Mouse (Mus musculus): ENCODE data around the gene Ak3.
A peak's percentile ranks its signal among the peaks of the same experiment; 100 is the strongest.
"Not testable (repeated sequence)": the region's sequence is repeated elsewhere in the genome, so short reads cannot be mapped to it uniquely, and the experiment has no call there.

The Ak3 gene

DNA sequence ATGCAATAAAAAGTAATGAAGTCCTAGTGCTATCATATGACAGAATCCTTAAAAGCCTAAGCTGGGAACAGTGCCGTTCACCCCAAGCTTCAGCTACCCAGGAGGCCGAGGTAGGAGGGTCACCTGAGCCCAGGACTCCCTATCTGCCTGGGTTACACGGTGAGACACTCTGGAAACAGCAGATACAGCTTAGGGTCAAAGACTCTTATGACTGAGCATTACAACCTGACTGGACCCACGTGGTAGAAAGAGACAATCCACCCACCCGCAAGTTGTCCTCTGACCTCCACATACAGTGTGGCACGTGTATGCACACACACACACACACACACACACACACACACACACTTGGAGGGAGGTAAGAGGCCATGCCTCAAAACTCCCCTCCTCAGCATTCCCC lies 5.6 kb downstream of the Ak3 start:
- DNase-seq: no peak

DNA sequence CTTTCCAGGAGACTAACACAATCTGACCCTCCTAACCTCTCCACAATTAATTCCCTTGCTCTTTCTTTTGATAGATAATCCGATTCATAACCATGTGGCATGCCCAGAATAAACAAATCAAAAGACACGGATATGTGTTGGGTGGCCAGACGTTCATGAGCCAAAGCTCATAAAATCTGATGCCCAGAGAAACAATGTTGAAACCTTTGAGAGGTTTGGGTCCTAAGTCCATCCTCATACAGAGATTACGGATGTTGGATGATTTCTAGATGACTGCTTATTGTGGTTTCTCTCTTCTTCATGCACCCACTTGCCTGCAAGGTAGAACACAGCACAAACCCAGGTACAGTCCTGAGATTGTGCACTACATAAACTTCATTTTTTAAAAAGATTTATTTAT lies 7.6 kb downstream of the Ak3 start:
- DNase-seq: no peak

- no peak for DNase-seq
Measured at GRCm38 (mm10) chr19:29039334-29039733, 8.4 kb downstream of the Ak3 start.

GRCm38 (mm10) chr19:29037541-29037940 lies 10.2 kb downstream of the Ak3 start:
- DNase-seq: no peak

GRCm38 (mm10) chr19:29037026-29037425 lies 10.7 kb downstream of the Ak3 start:
- no peak for DNase-seq

DNA sequence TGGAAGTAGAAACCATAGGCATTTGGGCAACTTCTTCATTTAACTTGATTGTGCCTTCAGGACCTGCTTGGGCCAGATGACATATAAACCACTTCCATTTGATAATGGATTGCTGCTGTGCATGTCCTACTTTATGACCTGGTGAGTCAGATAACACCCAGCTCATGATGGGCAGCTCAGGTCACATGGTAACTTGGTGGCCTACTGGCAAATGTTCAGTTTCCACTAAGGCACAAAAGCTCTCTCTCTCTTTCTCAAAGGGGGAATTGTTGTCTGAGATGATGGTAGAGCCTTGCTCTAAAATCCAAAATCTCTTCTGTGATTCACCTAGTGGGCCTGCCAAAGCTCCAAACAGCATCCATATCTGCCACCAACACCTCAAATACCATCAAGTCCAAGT lies 15.1 kb downstream of the Ak3 start:
- DNase-seq: no peak

GRCm38 (mm10) chr19:29031788-29032187 lies 16.0 kb downstream of the Ak3 start:
- DNase-seq: no peak

GRCm38 (mm10) chr19:29024391-29024947 lies 23.3 kb downstream of the Ak3 start:
- DNase-seq: peak in 1 of 2 experiments; percentile 49

- no peak for DNase-seq
Measured at GRCm38 (mm10) chr19:29021754-29022345, 25.9 kb downstream of the Ak3 start.

DNA sequence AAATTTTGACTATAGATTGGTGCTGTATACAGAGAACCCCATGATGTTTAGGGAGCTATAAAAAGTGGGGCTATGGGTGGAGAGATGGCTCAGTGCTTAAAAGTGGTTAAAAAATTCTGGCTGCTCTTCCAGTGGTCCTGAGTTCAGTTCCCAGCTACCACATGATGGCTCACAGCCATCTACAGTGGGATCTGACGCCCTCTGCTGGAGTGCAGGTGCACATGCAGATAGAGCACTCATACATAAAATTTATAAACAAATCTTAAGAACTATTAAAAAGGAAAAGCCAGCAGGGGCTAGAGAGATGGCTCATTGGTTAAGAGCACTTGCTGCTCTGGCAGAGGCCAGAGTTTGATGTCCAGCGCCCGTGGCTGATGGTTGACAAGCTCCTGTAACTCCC lies 28.1 kb downstream of the Ak3 start:
- no peak for DNase-seq

- no peak for DNase-seq
Measured at GRCm38 (mm10) chr19:29016786-29017185, 31.0 kb downstream of the Ak3 start.

DNA sequence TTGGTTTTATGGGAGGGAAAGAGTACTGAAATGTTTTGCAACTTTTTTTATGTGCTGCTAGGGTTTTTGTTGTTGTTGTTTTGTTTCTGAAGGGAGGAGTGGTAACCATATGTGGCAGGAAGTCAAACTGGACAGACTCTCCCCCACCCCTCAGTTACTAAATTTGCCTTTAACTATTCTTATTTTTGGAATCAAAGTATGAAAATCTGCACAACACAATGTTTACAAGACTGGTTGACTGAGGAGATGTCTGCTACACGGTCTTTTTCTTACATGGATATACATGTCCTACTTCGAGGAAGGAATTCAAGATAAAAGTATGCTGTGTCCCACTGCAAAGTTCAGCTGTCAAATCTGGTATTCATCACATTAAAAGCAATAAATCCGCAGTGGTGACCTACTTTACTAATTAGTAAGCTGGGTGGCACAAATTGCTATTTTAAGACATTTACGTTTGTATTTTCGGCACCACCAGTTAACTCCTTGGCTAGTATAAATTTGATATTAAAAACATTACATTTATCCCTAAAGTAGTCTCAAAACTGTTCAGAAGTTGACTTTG lies 31.5 kb downstream of the Ak3 start:
- DNase-seq: no peak

DNA sequence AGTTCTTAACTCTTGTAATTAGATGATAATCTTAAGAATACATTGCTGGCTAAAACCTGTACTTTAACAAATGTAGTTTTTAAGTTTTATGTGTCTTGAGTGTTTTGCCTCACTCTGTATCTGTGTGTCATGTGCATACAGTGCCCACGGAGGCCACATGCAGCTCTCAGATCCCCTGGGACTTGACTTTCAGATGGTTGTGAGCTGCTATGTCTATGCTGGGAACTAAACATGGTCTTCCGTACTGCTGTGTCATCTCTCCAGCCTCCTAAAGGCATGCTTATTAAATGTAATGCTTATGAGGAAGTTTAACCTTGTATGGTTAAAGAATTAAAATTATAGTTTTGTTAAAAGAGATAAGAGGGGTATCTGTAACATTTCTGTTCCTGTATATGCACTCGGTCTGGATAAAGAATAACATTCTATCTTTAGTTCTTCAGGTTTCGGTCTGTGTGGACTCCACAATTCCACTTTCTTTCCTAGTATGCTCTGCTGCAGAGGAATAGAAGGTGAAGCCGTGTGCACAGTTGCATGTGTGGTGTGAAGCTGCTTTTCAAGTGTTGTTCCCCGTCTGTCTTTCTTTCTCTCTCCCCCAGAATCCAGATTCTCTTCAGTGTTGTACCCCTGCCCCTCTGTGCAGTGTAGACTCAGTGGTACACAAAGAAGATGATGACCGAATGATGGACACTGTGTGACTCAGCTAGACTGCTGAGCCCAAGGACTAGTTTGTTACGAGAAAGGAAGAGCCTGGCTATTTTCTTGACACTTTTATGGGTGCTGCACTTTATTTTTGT lies 32.2 kb downstream of the Ak3 start:
- DNase-seq: no peak

DNA sequence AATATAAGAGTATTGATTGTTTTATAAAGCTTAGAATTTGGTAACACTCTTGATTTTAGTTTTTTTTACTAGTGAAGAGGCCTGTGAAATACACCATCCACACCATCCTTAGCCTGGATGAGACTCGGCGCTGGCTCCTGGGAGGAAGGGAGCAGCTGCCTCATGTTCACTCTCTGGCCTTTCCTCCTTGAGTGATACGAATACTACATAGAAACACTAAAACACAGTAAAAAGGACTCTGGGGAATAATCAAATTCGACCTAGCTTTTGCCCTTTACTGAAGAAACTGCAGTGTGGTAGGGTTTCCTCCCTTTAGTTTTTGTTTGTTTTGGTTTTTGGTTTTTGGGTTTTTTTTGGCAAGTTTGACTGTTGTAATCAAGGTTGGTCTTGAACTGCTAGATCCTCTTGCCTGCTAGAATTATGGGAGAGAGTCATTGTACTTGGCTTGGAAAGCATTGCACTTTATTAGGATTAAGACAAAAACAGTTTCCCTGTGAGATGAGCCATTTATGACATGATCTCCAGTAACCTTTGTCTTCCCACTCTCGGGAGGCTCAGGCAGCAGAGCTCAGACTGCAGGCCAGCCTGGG lies 33.2 kb downstream of the Ak3 start:
- no peak for DNase-seq

DNA sequence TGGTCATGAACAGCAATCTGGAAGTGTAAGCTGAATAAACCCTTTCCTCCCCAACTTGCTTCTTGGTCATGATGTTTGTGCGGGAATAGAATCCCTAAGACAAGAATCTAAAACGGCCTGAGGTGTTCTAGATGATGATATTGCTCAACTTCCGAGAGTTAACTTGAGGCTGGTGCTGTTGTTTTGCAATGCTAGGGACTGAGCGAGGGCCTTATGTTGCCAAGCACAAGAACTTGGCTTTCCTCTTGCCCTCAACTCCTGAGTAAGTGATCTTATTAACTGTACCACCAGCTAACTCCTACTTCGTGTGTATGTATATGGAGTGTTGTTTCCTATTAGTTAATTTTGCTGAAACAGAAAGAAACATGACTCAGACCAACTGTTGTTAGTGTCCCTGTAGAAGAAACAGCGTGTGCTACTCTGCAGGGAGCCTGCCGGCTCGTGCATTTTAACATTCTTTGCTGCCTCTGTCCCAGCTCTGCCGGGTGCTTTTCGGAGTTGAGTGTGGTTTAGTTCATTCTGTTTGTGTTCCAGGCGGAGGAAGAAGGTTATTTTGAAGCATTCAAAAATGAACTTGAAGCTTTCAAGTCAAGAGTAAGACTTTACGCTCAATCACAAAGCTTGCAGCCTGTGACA lies 36.3 kb downstream of the Ak3 start:
- DNase-seq: peak in 1 of 2 experiments; percentile 16

- no peak for DNase-seq
Measured at GRCm38 (mm10) chr19:29009046-29009445, 38.7 kb downstream of the Ak3 start.

DNA sequence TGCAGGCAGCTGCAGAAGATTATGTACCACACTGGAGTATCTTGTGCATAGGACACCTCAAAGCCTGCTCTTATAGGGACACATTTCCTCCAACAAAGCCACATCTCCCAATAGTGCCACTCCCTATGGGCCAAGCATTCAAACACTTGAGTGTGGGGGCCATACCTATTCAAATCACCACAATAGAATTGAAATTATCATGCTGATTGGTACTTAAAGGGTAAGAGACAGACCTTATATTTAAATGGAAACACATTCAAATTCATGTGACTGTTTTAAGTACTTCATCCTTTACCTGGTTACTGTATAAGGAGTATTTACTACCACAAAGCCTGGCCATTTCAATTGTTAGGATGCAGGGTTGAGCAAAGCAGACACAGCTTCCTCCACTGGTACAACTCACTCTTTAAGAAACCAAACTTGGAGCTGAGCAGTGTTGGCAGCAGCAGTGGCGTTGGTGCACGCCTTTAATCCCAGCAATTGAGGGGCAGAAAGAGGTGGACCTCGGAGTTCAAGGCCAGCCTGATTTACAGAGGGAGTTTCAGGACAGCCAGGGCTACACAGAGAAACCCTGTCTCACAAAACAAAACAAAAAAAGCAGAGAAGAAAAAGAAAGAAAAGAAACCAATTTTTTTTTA lies 39.6 kb downstream of the Ak3 start:
- no peak for DNase-seq

DNA sequence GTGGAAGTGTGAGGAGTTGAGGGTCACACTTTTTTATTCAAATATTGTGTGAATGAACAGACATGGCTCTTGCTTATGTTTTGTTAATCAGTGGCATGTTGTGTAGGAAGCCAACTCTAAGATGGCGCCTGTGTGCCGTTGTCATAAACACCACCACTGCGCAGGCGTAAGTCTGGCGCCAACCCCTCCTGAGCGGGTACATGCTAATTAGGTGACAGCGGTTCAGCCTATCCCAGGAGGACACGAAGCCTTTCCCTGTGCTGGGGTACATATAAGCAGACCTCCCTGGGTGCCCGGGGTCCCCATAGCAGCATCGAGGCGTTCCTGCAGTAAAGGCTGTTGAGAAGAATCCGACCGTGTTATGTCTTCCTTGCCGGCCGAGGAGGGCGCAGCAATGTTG lies 47.4 kb downstream of the Ak3 start:
- DNase-seq: not testable (repeated sequence)

GRCm38 (mm10) chr19:28997976-28998630 lies 49.7 kb downstream of the Ak3 start:
- no peak for DNase-seq

- DNase-seq: no peak
Measured at GRCm38 (mm10) chr19:28995366-28995765, 52.4 kb downstream of the Ak3 start.

- no peak for DNase-seq
Measured at GRCm38 (mm10) chr19:28994870-28995269, 52.9 kb downstream of the Ak3 start.

GRCm38 (mm10) chr19:28991391-28991790 lies 56.4 kb downstream of the Ak3 start:
- no peak for DNase-seq

Data from lung, adult 18-20 months (tissue).